Mouse (Mus musculus): ENCODE data around the gene 9130213A22Rik.

DNA sequence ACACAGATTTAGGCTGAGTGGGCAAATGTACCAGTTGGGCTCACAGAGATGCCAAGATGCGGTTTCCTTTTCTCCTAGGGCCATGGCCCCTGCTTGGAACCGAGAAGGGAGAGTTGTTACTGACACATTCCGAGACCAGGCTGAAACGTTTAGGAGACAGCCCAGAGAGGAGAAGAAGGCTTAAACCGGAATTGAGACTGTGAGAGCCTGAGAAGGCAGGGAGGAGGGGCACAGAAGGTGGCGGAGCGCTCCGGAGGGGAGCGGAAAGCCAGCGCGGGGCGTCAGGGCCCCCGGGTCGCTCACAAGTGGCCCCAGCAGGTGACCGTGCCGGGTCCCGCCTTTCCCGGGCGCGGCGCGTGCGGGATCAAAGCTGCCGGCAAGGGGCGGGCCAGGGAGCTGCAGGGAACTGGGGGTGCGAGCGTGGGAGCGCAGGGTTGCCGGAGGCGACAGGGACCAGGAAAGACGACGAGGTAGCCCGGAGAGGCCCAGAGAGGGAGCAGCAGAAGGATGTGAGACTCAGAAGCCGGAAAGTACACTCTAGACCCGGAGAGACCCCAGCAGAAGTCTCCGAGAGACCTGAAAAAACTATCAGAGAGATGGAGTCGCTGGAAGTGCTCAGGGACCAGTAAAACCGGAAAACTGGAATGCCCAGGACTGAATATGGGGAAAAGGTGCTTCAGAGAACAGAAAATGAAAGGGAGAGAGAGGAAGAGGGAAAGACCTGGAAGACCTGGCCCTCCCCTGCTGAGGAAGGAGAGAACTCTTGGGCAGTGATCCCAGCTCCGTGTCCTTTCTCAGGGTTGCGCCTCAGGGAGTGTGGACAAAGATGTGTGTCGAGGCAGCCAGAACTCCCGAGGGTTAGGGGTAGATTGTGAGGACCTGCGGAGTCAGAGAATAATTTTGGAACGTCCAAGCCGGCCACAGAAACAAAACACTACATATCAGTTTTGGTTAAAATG, 4.4 kb downstream of the 9130213A22Rik start:
- TF ChIP-seq GATA1 (IDR thresholded peaks at IDR 0.05; ENCODE audit: borderline replicate concordance, low read length) = no peak
- TF ChIP-seq FLI1 (IDR thresholded peaks at IDR 0.05; ENCODE audit: low read length) = no peak

Measured in megakaryocyte, embryonic 14.5 days (primary cell).